Mouse (Mus musculus): ENCODE measurements around the gene Rptor.

GRCm38 (mm10) chr11:119788488-119788887, 185.8 kb downstream of the Rptor start:
- TF ChIP-seq CTCF (IDR thresholded peaks at IDR 0.05) (no peak), POLR2A (IDR thresholded peaks at IDR 0.05; ENCODE audit: insufficient read depth, low read depth, low read length) (no peak), EP300 (IDR thresholded peaks at IDR 0.05; ENCODE audit: insufficient read depth, low read depth, low read length) (no peak)

All from heart, adult 2 months (tissue).